Mouse (Mus musculus) MEL (cell line): ENCODE results near the gene Cox4i1.

Experiments
- BHLHE40 ChIP-seq: IDR thresholded peaks from 2 replicates; pipeline ENCODE4 v1.6.1; 2012; ENCODE audit warnings: low read depth, mild to moderate bottlenecking, inconsistent platforms, low read length, improper control_type of control experiment, borderline replicate concordance
- CTCF ChIP-seq, 3 experiments: IDR thresholded peaks in 2 of 3; conservative IDR thresholded peaks in 1 of 3; 2 replicates each; pipeline ENCODE4 v1.5.1; 2011 to 2012; ENCODE audit warnings: low read length in 3 of 3, low read depth in 2 of 3, mild to moderate bottlenecking in 2 of 3, improper control_type of control experiment in 1 of 3, inconsistent platforms in 1 of 3, mixed read lengths in 1 of 3, moderate library complexity in 1 of 3; ENCODE audit not compliant: control insufficient read depth in 1 of 3, insufficient read depth in 1 of 3, poor library complexity in 1 of 3, severe bottlenecking in 1 of 3
- ELF1 ChIP-seq: IDR thresholded peaks from 2 replicates; pipeline ENCODE4 v1.6.1; 2014; ENCODE audit warnings: low read depth, mild to moderate bottlenecking, inconsistent platforms, low read length, improper control_type of control experiment, moderate library complexity
- GABPA ChIP-seq: IDR thresholded peaks from 2 replicates; pipeline ENCODE4 v1.6.1; 2012; ENCODE audit warnings: low read depth, mild to moderate bottlenecking, inconsistent platforms, low read length, improper control_type of control experiment, moderate library complexity
- MAFK ChIP-seq: IDR thresholded peaks from 2 replicates; pipeline ENCODE4 v1.6.1; 2011; ENCODE audit warnings: low read depth, mild to moderate bottlenecking, low read length, improper control_type of control experiment, borderline replicate concordance
- MXI1 ChIP-seq: IDR thresholded peaks from 2 replicates; pipeline ENCODE4 v1.6.1; 2011; ENCODE audit warnings: mild to moderate bottlenecking, low read depth, low read length, improper control_type of control experiment
- MYC ChIP-seq: IDR thresholded peaks from 2 replicates; pipeline ENCODE4 v1.6.1; 2011; ENCODE audit warnings: low read depth, mild to moderate bottlenecking, low read length, improper control_type of control experiment, moderate library complexity
- NRF1 ChIP-seq: IDR thresholded peaks from 2 replicates; pipeline ENCODE4 v1.6.1; 2014; ENCODE audit warnings: low read depth, mild to moderate bottlenecking, inconsistent platforms, low read length, improper control_type of control experiment, moderate library complexity; ENCODE audit not compliant: poor library complexity, insufficient read depth, severe bottlenecking
- POLR2A ChIP-seq, 2 experiments: IDR thresholded peaks; 2 replicates each; pipeline ENCODE4 v1.6.1; 2011 to 2012; ENCODE audit warnings: low read length in 2 of 2, mild to moderate bottlenecking in 2 of 2, control low read depth in 1 of 2, improper control_type of control experiment in 1 of 2, low read depth in 1 of 2, moderate library complexity in 1 of 2; ENCODE audit not compliant: control insufficient read depth in 1 of 2, insufficient read depth in 1 of 2, poor library complexity in 1 of 2
- RAD21 ChIP-seq: IDR thresholded peaks from 2 replicates; pipeline ENCODE4 v1.6.1; 2011; ENCODE audit warnings: mild to moderate bottlenecking, low read depth, low read length, improper control_type of control experiment
- SIN3A ChIP-seq: IDR thresholded peaks from 2 replicates; pipeline ENCODE4 v1.6.1; 2012; ENCODE audit warnings: low read length, improper control_type of control experiment, inconsistent platforms
- ZC3H11A ChIP-seq: IDR thresholded peaks from 2 replicates; pipeline ENCODE4 v1.6.1; 2012; ENCODE audit warnings: low read depth, mild to moderate bottlenecking, inconsistent platforms, low read length, improper control_type of control experiment
- ZNF384 ChIP-seq: IDR thresholded peaks from 2 replicates; pipeline ENCODE4 v1.6.1; 2012; ENCODE audit warnings: low read depth, mild to moderate bottlenecking, inconsistent platforms, low read length, improper control_type of control experiment

- TF ChIP-seq MYC, result 0 out of 2 replicates have a peak, but pooled peaks have one; percentile 22
- no peak for TF ChIP-seq CTCF (IDR thresholded peaks at IDR 0.05 in 2 of 3, conservative IDR thresholded peaks at IDR 0.05 in 1 of 3; ENCODE audit: control insufficient read depth in 1 of 3, insufficient read depth in 1 of 3, low read depth in 2 of 3, low read length in 3 of 3, poor library complexity in 1 of 3, severe bottlenecking in 1 of 3)
- no peak for TF ChIP-seq POLR2A (IDR thresholded peaks at IDR 0.05; ENCODE audit: control insufficient read depth in 1 of 2, insufficient read depth in 1 of 2, low read depth in 1 of 2, low read length in 2 of 2, poor library complexity in 1 of 2)
- 0 out of 2 replicates have a peak, but pooled peaks have one; percentile 25 for TF ChIP-seq SIN3A
- no peak for TF ChIP-seq GABPA
- TF ChIP-seq MXI1, result peak; percentile 75; the same call in 1 of the 2 replicates
- TF ChIP-seq ZC3H11A, result no peak
- no peak for TF ChIP-seq BHLHE40
- no peak for TF ChIP-seq ELF1
- TF ChIP-seq RAD21, result no peak
- no peak for TF ChIP-seq ZNF384
- no peak for TF ChIP-seq MAFK
- TF ChIP-seq NRF1, result no peak
Observed at GRCm38 (mm10) chr8:120634329-120634839, 33.6 kb upstream of the Cox4i1 start.
